Mouse (Mus musculus): ENCODE measurements around the gene Nfatc2ip. TPM values are rescaled to one million over a fixed set of nuclear protein-coding genes. Genes with fewer than 3 reads are reported as not detected.

Nfatc2ip gene
- total RNA-seq (2021) = 1 to 10 TPM; 3.9 to 4.6 TPM

DNA sequence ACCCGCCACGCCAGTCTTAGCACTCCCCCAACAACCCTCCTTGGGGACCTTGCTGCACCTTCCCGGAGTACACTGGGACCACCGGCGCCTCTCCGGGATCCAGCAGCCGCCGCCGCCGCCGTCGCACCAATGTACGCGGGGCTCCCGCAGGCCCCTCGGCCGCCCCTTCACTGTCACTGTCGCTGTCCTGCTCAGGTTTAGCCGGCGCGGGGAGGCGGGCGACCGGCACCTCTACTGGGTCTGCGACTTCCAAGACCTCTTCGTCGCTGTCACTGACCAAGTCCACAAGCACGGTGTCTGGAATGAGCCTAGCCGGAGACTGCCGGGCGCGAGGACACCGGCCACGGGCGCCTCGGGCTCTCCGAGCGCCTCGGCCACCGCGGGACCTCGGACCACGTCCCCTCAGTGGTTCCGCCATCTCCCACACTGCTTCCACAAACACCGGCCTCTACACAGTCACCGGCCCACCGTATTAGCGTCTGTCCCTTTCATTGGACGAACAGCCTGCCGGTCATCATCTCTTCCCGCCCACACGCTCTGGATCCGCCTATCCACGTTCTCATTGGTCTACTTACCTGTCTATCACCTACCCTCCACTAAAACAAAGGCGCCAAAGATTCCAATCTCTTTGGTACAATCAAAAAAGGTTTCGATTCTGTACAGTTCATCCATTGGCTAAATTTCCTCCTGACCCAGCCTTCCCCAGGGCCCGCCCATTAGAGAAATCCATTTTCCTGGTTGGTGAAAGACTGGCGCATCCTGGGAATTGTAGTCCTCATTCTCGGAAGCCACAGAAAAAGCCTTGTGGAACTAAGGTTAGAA is at the start of gene Nfatc2ip:
TSS of gene Nfatc2ip (minus strand) at position 440 of the 822 bp plus-strand sequence.
- intact Hi-C loops (cut with DNase I) = no loop called here
- peak; percentile 96 to 97 for DNase-seq

DNA sequence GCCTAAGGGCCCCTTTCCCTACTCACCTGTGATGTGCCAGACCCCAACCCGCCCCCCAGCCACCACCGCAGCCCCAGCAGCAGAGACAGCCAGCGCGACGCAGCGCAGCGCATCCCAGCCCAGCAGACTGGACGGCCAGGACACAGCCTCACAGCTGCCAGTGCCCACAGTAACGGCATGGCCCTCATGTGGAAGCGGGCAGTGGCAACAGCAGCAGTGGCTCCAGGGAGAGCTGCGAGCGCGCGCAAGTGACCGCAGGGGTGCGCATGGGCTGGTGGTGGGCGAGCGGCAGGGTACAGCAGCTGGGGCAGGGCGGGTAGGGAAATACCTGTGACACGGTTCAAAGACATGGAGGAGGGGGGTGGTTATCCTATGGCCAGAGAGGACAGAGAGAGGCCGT is 49.7 kb upstream of the Nfatc2ip start:
- DNase-seq = no peak

DNA sequence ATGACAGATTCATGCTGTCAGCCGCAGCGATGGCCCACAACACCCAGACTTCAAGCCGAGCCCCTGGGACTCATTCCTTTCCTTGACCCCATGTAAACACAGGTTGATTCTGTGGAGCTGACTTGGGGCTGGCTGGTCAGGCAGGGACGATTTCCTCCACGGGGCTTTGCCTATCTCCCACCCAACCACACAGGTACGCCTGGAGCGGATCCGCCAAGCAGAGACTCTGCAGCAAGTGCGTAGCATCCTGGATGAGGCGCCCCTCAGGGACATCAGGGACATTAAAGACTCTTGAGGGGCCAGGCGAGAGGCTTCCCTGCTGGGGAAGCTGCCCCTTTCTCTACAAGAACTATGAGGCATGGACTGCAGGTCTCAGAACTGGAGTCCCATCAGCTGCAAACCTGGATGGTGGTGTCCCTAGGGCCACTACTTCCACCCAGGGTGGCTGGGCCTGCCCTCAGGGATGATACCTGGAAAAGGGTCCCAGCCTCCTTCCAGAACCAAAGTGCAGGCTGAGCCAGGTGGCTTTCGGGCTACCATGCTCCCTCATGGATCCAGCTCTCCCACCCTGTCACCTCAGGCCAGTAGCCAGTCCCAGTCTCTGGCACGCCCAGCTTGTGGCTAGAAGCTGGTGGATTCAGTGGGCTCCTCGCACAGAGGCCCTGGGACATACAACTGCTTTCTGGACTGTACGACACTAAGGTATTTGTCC is 48.7 kb upstream of the Nfatc2ip start:
- no peak for DNase-seq
- intact Hi-C loops (cut with DNase I) = no loop called here

More for the DNA sequence above, 49.7 kb upstream of the Nfatc2ip start:
- intact Hi-C loops (cut with DNase I) = no loop called here

DNA sequence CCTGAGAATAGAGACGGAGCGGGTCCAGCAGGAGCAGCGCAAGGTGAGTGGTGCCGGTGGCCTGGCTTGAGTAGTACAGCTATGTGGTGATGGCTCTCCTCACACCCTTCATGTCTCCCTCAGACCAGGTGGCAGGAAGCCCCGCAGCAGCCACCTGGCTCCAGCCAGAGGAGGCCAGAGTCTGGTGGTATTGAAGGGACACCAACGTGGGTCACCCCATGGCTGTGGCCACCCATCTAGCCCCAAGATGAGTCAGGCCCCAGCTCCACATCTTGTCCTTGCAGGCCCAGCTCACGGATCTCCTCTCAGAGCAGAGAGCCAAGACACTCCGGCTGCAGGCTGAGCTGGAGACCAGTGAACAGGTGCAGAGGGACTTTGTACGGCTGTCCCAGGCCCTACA is 48.0 kb upstream of the Nfatc2ip start:
- intact Hi-C loops (cut with DNase I) = no loop called here
- DNase-seq = no peak

DNA sequence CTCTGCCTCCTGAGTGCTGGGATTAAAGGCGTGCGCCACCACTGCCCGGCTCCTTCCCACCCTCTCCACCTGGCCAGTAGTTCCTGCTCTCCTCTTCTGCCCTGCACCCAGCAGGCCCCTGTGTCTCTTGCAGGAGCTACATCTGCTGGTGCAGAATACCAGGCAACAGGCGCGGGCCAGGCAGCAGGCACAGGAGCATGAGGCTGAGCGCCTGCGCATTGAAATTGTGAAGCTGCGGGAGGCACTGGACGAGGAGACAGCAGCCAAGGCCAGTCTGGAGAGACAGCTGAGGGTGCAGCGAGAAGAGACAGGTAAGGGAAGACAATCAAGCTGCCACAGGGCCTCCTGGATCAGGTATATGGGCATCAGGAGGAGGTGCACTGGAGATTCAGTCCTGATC is 47.5 kb upstream of the Nfatc2ip start:
- no peak for DNase-seq
- intact Hi-C loops (cut with DNase I) = no loop called here

DNA sequence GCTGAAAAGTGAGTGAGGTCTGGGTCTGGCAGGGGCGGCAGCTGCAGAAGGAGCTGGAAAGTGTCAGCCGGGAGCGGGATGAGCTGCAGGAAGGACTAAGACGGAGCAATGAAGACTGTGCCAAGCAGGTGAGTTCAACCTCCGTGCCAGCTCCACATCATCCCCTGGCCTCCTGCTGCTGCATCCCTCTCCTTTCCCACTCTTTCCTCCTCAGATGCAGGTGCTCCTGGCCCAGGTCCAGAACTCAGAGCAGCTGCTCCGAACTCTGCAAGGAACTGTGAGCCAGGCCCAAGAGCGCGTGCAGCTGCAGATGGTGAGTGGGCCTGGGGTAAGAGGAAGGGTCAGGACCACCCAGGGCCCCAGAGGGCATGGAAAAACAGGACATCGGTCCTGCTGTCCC is 43.6 kb upstream of the Nfatc2ip start:
- intact Hi-C loops (cut with DNase I) = no loop called here
- DNase-seq = no peak

DNA sequence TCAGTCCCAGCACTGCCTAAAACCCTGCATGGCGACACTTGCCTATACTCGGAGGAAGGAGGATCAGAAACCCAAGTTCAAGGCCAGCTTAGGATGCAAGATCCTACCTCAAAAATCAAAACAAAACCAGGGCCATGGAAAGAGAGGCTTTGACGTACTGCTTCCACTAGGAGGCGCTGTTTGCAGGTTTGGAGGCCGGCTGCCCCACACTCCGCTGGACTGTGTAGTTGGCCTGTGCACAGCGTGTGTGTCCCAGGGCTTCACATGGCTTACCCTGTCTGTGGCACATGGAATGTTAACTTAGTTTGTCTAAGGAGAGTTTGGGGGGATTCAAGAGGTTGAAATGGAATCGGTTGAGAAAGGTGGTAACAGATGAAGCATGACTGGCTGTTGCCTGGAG is 40.3 kb upstream of the Nfatc2ip start:
- intact Hi-C loops (cut with DNase I) = loop anchor here (2.0 kb wide), 1 partner anchor 30 kb away; no protein-coding TSS in a partner anchor
- peak; percentile 62 to 73 for DNase-seq

DNA sequence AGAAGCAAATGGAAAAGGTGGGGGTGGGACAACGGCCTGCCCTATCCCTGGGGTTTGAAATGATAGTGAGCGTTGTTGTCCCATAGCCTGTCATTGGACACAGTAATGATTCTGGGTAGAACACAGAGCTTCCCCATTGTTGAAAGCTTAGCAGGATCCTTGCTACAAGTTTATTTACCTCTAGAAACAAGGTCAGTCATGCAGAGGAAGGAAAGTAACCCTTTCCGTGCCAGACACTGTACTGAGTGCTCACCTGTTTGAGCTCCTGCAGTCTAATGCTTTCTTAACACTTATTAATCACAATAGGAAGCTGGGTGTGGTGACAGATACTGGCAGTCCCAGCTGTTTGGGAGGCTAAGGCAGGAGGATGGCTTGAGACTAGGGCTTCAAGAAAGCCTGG is 39.3 kb upstream of the Nfatc2ip start:
- DNase-seq = no peak
- intact Hi-C loops (cut with DNase I) = loop anchor here (2.0 kb wide), 1 partner anchor 31 kb away; no protein-coding TSS in a partner anchor

DNA sequence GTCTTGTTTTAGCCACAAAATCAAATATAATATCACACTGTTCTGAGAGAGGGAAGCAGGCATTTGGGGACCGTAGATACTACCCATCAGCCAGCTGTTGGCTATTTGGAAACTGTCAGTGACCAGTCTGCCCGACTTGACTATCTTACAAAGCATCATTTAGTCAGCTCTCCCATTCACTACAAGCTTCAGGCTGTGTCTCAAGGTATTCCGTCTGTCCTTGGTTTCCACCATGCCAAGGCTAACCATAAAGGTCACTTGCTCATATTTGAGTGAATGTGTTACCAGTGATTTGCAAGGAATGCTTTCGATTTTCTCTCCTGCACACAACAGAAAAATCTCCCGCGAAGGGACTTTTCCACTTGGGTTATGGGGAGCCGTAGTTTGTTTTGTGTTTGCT is 38.2 kb upstream of the Nfatc2ip start:
- no peak for DNase-seq
- intact Hi-C loops (cut with DNase I) = no loop called here

DNA sequence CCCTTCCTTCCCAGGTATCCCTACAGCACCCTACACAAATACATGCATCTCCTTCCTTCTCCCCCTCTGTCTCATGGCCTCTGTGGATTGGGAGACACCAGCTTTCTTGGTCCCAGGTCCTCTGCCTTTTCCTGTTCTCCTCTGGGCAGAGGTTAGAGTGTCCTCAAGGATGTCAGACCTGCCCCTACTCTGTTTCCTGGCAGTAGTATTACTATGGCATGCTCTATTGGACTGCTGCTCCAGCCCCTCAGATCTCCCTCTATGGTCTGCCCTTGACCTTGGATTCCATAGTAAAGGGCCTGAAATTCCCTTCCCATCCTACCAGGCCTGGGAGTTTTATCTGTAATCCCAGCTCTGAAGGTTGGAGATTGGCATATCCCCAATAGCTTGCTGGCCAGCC is 33.6 kb upstream of the Nfatc2ip start:
- intact Hi-C loops (cut with DNase I) = no loop called here
- no peak for DNase-seq

DNA sequence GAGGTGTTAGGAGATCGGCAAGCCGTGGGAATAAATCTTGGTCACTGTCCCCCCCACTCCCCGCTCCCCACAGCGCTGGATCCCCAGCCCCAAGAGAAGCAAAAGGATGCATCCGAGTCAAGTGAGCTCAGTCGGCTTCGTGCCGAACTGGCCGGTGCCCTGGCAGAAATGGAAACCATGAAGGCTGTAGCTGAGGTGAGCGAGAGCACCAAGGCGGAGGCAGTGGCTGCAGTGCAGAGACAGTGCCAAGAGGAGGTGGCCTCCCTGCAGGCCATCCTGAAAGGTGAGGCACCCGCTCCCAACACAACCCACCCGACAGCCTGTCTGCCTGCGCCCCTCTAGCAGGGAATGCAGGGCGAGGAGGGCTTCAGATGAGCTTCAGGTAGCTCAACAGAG is 33.0 kb upstream of the Nfatc2ip start:
- DNase-seq = no peak
- intact Hi-C loops (cut with DNase I) = loop anchor here (2.0 kb wide), 2 partner anchors 31 to 45 kb away; partner anchors contain the start of gene Sh2b1

DNA sequence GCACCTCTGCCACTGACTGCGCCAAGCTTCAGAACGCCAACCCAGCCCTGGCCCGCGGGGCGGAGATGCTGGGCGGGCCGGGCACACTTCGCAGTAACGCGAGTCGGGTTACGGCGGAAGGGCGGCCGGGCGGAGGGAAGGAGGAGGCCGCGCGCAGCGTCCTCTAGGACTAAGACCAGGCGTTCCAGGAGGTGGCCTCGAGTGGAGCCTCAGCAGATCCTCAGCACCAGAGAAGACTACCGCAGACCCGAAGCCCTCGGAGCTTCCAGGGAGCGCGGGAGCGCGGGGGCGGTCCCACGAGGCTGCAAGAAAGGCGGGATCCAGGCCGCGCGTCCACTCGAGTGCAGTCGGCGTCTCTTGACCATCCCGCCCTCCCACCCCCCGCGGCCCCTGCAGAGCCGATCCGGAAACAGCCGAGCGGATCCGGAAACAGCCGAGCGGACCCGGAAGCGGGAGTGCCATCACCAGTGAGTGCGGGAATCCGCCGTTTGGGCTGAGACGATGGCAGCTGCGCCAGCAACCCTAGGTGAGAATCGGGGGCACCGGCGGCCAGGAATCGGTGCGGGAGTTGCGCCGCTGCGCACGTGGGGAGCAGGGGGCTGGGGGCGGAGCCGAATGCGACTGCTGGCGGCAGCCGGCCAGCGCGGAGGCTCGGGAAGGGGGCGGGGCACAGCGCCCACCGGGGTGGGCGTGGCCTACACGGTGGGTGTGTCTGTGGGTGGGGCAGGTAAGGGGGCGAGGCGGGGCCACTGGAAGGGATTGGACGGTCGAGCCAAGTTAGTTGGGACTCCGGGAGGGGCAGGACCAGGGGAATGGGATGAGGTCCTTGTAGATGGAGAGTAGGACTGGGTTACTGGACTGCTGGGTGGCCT is 32.3 kb upstream of the Nfatc2ip start, which contains the start of gene Rabep2:
TSS of gene Rabep2 (plus strand) at position 129 of the 872 bp plus-strand sequence.
- DNase-seq = peak; percentile 99
- intact Hi-C loops (cut with DNase I) = loop anchor here (2.0 kb wide), 2 partner anchors 30 to 46 kb away; partner anchors contain the start of gene Sh2b1

DNA sequence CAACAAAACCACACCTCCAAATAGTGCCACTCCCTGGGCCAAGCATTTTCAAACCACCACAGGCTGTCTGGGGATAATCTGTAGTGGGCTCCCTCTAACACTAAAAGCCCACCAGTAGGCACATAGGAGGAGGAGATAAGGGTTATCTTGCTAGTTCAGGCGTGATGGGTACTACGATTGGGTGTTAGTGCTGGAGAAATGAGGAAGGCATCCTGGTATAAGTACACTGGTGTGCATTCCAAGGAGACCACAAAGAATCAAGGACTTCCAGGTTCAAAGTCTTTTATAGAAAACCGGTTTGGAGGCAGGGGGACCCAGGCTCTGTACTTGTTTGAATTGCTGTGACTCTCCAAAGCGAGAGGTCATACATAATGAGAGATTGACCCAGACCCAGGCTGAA is 31.6 kb upstream of the Nfatc2ip start:
- intact Hi-C loops (cut with DNase I) = loop anchor here (2.0 kb wide), 2 partner anchors 29 to 47 kb away; partner anchors contain the start of gene Sh2b1

DNA sequence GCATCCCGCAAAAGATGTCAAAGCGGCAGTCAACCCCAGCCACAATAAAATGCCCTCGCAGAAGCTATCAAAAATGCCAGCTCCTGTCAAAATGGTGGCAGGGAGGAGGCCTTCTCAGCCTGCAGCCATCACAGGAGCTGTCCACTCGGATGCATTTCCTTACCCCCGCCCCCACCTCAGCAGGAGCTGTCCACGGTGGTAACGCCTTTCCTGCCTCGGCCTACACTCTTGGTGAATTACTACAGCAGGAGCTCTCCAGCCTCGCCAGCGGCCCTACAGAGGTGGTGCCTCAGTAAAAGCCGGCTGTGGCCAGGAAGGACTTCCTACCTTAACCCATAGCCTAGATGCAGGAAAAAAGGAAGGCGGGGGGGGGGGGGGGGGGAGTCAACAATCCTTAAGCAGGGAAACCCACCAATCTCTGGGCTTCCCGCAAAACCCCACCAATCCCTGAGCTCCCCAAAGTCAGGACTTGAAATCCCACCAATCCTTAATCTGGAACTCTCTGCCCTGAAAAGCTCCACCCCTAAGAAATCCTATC is 30.9 kb upstream of the Nfatc2ip start:
- DNase-seq = no peak
- intact Hi-C loops (cut with DNase I) = no loop called here

More for the DNA sequence above, 31.6 kb upstream of the Nfatc2ip start:
- DNase-seq = no peak

DNA sequence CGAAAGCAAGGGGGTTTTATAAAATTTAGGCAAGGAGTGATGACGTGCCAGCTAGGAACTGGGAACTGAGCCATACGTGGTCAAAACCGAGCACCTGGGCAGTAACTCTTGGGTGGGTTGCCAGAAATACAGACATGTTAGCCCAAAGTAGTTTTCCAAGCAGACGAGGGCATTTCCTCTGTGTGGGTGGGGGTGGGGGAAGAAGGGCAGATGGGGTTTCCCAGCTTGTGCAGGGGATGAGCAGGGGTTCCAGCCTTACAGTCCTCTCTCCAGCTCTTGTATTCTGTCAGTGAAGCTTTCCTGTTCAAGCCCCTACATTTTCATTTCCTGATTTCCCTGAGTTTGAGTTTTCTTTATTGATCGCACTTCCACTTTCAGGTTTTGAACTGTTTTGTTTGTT is 27.6 kb upstream of the Nfatc2ip start:
- no peak for DNase-seq
- intact Hi-C loops (cut with DNase I) = no loop called here

DNA sequence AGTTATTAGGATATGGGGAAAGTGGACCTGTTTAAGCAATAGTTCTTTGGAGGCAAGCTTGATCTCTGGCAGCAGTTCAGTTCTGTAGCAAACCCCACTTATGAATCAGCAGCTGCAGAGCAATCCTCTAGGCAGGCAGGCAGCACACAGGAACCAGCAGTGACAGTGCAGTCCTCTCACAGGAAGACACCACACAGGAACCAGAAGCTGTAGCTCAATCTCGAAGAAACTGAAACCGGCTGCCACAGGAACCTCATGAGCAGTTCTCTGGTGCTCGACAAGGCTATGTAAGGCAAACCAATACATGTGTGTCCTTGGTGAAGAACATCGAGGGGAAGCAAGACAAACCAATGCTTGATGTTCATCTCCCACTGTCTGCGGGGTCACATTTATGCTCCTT is 25.2 kb upstream of the Nfatc2ip start:
- DNase-seq = no peak
- intact Hi-C loops (cut with DNase I) = no loop called here

DNA sequence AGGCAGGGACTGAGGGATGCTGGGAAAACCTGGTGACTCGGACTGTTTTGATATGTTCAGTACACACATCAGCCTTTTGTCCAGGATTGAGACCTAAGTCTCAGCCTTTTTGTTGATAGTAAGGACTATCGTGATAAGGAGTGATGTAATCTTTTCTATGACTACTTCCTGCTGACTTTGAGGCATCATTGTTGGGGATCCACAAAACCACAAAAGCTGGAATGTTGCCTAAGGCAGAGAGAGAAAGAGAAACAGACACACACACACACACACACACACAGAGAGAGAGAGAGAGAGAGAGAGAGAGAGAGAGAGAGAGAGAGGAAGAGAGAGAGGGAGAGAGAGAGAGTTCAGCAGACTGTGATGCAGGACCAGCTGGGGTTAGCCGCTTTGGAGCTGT is 22.0 kb upstream of the Nfatc2ip start:
- intact Hi-C loops (cut with DNase I) = no loop called here

DNA sequence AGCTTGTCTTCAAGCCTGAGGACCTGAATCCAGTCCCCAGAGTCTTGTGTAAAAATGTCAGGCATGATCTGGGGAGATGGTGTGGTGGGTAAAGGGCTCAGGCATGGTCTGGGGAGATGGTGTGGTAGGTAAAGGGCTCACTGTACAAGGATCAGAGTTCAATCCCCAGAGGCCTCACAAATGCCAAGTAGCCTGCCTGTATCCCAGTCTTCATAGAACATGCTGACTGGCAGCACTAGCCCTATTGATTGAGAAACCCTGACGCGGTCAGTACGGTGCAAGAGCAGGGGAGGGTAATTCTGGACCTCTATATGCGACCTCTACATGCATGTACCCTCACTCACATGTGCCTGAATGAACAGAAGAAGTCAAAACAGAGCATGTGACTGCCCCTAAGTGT is 21.1 kb upstream of the Nfatc2ip start:
- DNase-seq = no peak
- intact Hi-C loops (cut with DNase I) = no loop called here

More for the DNA sequence above, 22.0 kb upstream of the Nfatc2ip start:
- no peak for DNase-seq

DNA sequence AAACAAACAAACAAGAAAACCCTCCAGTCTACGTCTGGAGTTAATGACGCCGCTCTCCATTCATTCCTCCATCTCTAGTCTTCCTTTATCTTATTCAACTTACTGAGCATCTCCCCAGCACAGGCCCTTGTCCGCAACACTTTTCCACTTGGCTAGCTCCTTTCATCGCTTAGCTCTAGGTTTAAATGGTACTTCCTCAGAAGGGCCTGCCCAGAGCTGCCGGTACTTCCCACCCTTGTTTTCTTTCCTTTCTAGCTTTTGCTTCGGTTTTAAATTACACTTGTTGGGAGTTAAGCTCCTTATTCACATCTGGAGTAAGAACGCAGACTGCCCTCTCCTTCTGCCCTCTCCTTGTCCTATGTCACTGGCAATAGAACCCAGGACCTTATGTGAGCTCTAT is 20.5 kb upstream of the Nfatc2ip start:
- intact Hi-C loops (cut with DNase I) = no loop called here
- no peak for DNase-seq

DNA sequence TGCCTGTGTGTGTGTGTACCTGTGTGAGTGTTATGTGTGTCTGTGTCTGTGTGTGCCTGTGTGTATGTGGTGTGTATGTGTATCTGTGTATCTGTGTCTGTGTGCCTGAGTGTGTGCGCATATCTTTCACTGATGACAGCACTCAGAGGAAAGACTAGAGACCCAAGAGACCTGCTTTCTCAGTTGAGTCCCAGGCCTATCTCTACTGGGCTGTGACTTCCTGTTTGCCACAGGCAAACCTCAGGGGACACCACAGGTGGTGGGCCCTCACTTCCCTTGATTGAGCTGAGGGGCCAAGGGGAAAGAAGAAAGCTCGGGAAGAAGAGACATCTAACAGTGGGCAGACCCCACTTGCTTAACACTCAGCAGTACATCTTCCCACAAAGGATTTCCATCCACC is 20.1 kb upstream of the Nfatc2ip start:
- intact Hi-C loops (cut with DNase I) = no loop called here
- DNase-seq = no peak

All from heart, postnatal 36 days (tissue).